Mouse (Mus musculus): ENCODE measurements around the gene Lrig3. TPM values are rescaled to one million over a fixed set of nuclear protein-coding genes. Genes with fewer than 3 reads are reported as not detected.

Lrig3 gene
- total RNA-seq, 1 experiment: 33.5 TPM

GRCm38 (mm10) chr10:125944762-125945504 is 21.0 kb upstream of the Lrig3 start:
- TF ChIP-seq ZC3H11A (IDR thresholded peaks at IDR 0.05; ENCODE audit: borderline replicate concordance, low read depth, low read length) (no peak), HCFC1 (IDR thresholded peaks at IDR 0.05; ENCODE audit: borderline replicate concordance, insufficient read depth, low read length) (no peak), MAFK (IDR thresholded peaks at IDR 0.05; ENCODE audit: insufficient read depth, low read depth, low read length) (no peak), CHD2 (IDR thresholded peaks at IDR 0.05; ENCODE audit: low read depth, low read length) (no peak), ZNF384 (IDR thresholded peaks at IDR 0.05; ENCODE audit: low read depth, low read length) (no peak)
- peaks cover 2 to 15% of the 10 kb centered on the region in 2 experiments for H3K4me1 ChIP-seq (ENCODE audit: control insufficient read depth in 2 of 2, insufficient read depth in 2 of 2, low read length in 2 of 2, poor library complexity in 1 of 2)

GRCm38 (mm10) chr10:125948842-125949474 is 17.0 kb upstream of the Lrig3 start:
- no peaks in the 10 kb centered on the region for H3K36me3 ChIP-seq (ENCODE audit: control insufficient read depth, insufficient read depth, low read length, poor library complexity, severe bottlenecking)
- no peak overlapping the region for H3K9ac ChIP-seq (ENCODE audit: insufficient read depth, low read depth, low read length, poor library complexity, severe bottlenecking)
- H3K27ac ChIP-seq (ENCODE audit: insufficient read depth, low read depth, low read length, poor library complexity, severe bottlenecking): no peak overlapping the region
- TF ChIP-seq HCFC1 (IDR thresholded peaks at IDR 0.05; ENCODE audit: borderline replicate concordance, insufficient read depth, low read length): no peak
- TF ChIP-seq MAFK (IDR thresholded peaks at IDR 0.05; ENCODE audit: insufficient read depth, low read depth, low read length): no peak
- TF ChIP-seq ZC3H11A (IDR thresholded peaks at IDR 0.05; ENCODE audit: borderline replicate concordance, low read depth, low read length): no peak
- no peak for TF ChIP-seq CHD2 (IDR thresholded peaks at IDR 0.05; ENCODE audit: low read depth, low read length)
- no peak for TF ChIP-seq ZNF384 (IDR thresholded peaks at IDR 0.05; ENCODE audit: low read depth, low read length)
- no peak overlapping the region for H3K4me3 ChIP-seq (ENCODE audit: insufficient read depth in 1 of 2, low read depth in 1 of 2, low read length in 2 of 2, poor library complexity in 1 of 2, severe bottlenecking in 1 of 2)
- DNase-seq (ENCODE audit: low read depth, low spot score): no peak
- in situ Hi-C loops (cut with MboI; ENCODE audit: low sequenced_read_pairs in 2 of 2, unreplicated experiment in 2 of 2): no loop called here
- no peaks in the 10 kb centered on the region for H3K9me3 ChIP-seq (ENCODE audit: control insufficient read depth, insufficient read depth, low read depth, low read length)
- peaks cover 0 to 9% of the 10 kb centered on the region in 2 experiments; a peak in 2 of 4 replicates for H3K4me1 ChIP-seq (ENCODE audit: control insufficient read depth in 2 of 2, insufficient read depth in 2 of 2, low read length in 2 of 2, poor library complexity in 1 of 2)

More at GRCm38 (mm10) chr10:125944762-125945504, 21.0 kb upstream of the Lrig3 start:
- no peak overlapping the region for H3K9ac ChIP-seq (ENCODE audit: insufficient read depth, low read depth, low read length, poor library complexity, severe bottlenecking)
- in situ Hi-C loops (cut with MboI; ENCODE audit: low sequenced_read_pairs in 2 of 2, unreplicated experiment in 2 of 2): no loop called here
- no peak overlapping the region for H3K4me3 ChIP-seq (ENCODE audit: insufficient read depth in 1 of 2, low read depth in 1 of 2, low read length in 2 of 2, poor library complexity in 1 of 2, severe bottlenecking in 1 of 2)
- H3K9me3 ChIP-seq (ENCODE audit: control insufficient read depth, insufficient read depth, low read depth, low read length): no peaks in the 10 kb centered on the region
- no peak overlapping the region for H3K27ac ChIP-seq (ENCODE audit: insufficient read depth, low read depth, low read length, poor library complexity, severe bottlenecking)
- no peaks in the 10 kb centered on the region for H3K36me3 ChIP-seq (ENCODE audit: control insufficient read depth, insufficient read depth, low read length, poor library complexity, severe bottlenecking)
- DNase-seq (ENCODE audit: low read depth, low spot score): no peak

GRCm38 (mm10) chr10:125951633-125952032 is 14.3 kb upstream of the Lrig3 start:
- peaks cover 0 to 7% of the 10 kb centered on the region in 2 experiments; a peak in 2 of 4 replicates for H3K4me1 ChIP-seq (ENCODE audit: control insufficient read depth in 2 of 2, insufficient read depth in 2 of 2, low read length in 2 of 2, poor library complexity in 1 of 2)
- in situ Hi-C loops (cut with MboI; ENCODE audit: low sequenced_read_pairs in 2 of 2, unreplicated experiment in 2 of 2): no loop called here
- H3K36me3 ChIP-seq (ENCODE audit: control insufficient read depth, insufficient read depth, low read length, poor library complexity, severe bottlenecking): no peaks in the 10 kb centered on the region
- DNase-seq (ENCODE audit: low read depth, low spot score): no peak
- no peak overlapping the region for H3K9ac ChIP-seq (ENCODE audit: insufficient read depth, low read depth, low read length, poor library complexity, severe bottlenecking)
- TF ChIP-seq ZC3H11A (IDR thresholded peaks at IDR 0.05; ENCODE audit: borderline replicate concordance, low read depth, low read length): no peak
- no peak for TF ChIP-seq ZNF384 (IDR thresholded peaks at IDR 0.05; ENCODE audit: low read depth, low read length)
- TF ChIP-seq MAFK (IDR thresholded peaks at IDR 0.05; ENCODE audit: insufficient read depth, low read depth, low read length): no peak
- no peak for TF ChIP-seq HCFC1 (IDR thresholded peaks at IDR 0.05; ENCODE audit: borderline replicate concordance, insufficient read depth, low read length)
- no peak for TF ChIP-seq CHD2 (IDR thresholded peaks at IDR 0.05; ENCODE audit: low read depth, low read length)
- no peaks in the 10 kb centered on the region for H3K9me3 ChIP-seq (ENCODE audit: control insufficient read depth, insufficient read depth, low read depth, low read length)
- no peak overlapping the region for H3K4me3 ChIP-seq (ENCODE audit: insufficient read depth in 1 of 2, low read depth in 1 of 2, low read length in 2 of 2, poor library complexity in 1 of 2, severe bottlenecking in 1 of 2)
- no peak overlapping the region for H3K27ac ChIP-seq (ENCODE audit: insufficient read depth, low read depth, low read length, poor library complexity, severe bottlenecking)

GRCm38 (mm10) chr10:125954343-125954742 is 11.6 kb upstream of the Lrig3 start:
- TF ChIP-seq MAFK (IDR thresholded peaks at IDR 0.05; ENCODE audit: insufficient read depth, low read depth, low read length) (no peak), HCFC1 (IDR thresholded peaks at IDR 0.05; ENCODE audit: borderline replicate concordance, insufficient read depth, low read length) (no peak), ZNF384 (IDR thresholded peaks at IDR 0.05; ENCODE audit: low read depth, low read length) (no peak), ZC3H11A (IDR thresholded peaks at IDR 0.05; ENCODE audit: borderline replicate concordance, low read depth, low read length) (no peak), CHD2 (IDR thresholded peaks at IDR 0.05; ENCODE audit: low read depth, low read length) (no peak)
- Histone ChIP-seq H3K4me1 (ENCODE audit: control insufficient read depth in 2 of 2, insufficient read depth in 2 of 2, low read length in 2 of 2, poor library complexity in 1 of 2) (peaks cover 0 to 8% of the 10 kb centered on the region in 2 experiments; a peak in 2 of 4 replicates), H3K4me3 (ENCODE audit: insufficient read depth in 1 of 2, low read depth in 1 of 2, low read length in 2 of 2, poor library complexity in 1 of 2, severe bottlenecking in 1 of 2) (no peak overlapping the region), H3K9me3 (ENCODE audit: control insufficient read depth, insufficient read depth, low read depth, low read length) (no peaks in the 10 kb centered on the region), H3K9ac (ENCODE audit: insufficient read depth, low read depth, low read length, poor library complexity, severe bottlenecking) (no peak overlapping the region), H3K36me3 (ENCODE audit: control insufficient read depth, insufficient read depth, low read length, poor library complexity, severe bottlenecking) (no peaks in the 10 kb centered on the region), H3K27ac (ENCODE audit: insufficient read depth, low read depth, low read length, poor library complexity, severe bottlenecking) (no peak overlapping the region)
- DNase-seq (ENCODE audit: low read depth, low spot score): no peak
- in situ Hi-C loops (cut with MboI; ENCODE audit: low sequenced_read_pairs in 2 of 2, unreplicated experiment in 2 of 2): no loop called here
